Mouse (Mus musculus) midbrain, embryonic 10.5 days (tissue): ENCODE measurements around the gene Lrrc29. TPM values are rescaled to one million over a fixed set of nuclear protein-coding genes. Genes with fewer than 3 reads are reported as not detected.
A peak's percentile ranks its signal among the peaks of the same experiment; 100 is the strongest.

Experiments
- DNase-seq: peaks from one replicate; pipeline ENCODE4 v3.0.0-alpha.2; 2017; ENCODE audit warnings: low spot score
- H3K27ac ChIP-seq: fragments of 300-500 bp; sonication (generic); replicated peaks from 2 replicates; pipeline ENCODE4 v1.5.1; 2016; ENCODE audit warnings: mild to moderate bottlenecking
- H3K27me3 ChIP-seq: fragments of 300-500 bp; sonication (generic); 2 replicates; pipeline ENCODE4 v1.6.1; 2016; ENCODE audit warnings: low read depth, mild to moderate bottlenecking; ENCODE audit not compliant: poor library complexity, severe bottlenecking
- H3K36me3 ChIP-seq: fragments of 300-500 bp; sonication (generic); 2 replicates; pipeline ENCODE4 v1.6.1; 2016; ENCODE audit warnings: mild to moderate bottlenecking, moderate library complexity
- H3K4me1 ChIP-seq: fragments of 300-500 bp; sonication (generic); 2 replicates; pipeline ENCODE4 v1.6.1; 2016
- H3K4me3 ChIP-seq: fragments of 300-500 bp; sonication (generic); 2 replicates; pipeline ENCODE4 v1.5.1; 2016; ENCODE audit warnings: mild to moderate bottlenecking, moderate library complexity
- H3K9me3 ChIP-seq: fragments of 300-500 bp; sonication (generic); replicated peaks from 2 replicates; pipeline ENCODE4 v1.6.1; 2016; ENCODE audit warnings: mild to moderate bottlenecking
- WGBS: fragments of 180-500 bp; shearing (Covaris S2); methylation state at CpG from one replicate; pipeline ENCODE4 v1.1.7; 2016; 5-methylcytosine and 5-hydroxymethylcytosine counted together
- polyA plus RNA-seq: library from polyadenylated mRNA; unstranded; fragments of >200 nt; fragmentation: Nextera tagmentation; extraction: Ambion mirVana; gene quantifications from 2 replicates; pipeline ENCODE4 v1.2.1, GENCODE M21; 2016

The Lrrc29 gene
- polyA plus RNA-seq, 1 experiment from 2014 or later = 1.2 TPM

DNA sequence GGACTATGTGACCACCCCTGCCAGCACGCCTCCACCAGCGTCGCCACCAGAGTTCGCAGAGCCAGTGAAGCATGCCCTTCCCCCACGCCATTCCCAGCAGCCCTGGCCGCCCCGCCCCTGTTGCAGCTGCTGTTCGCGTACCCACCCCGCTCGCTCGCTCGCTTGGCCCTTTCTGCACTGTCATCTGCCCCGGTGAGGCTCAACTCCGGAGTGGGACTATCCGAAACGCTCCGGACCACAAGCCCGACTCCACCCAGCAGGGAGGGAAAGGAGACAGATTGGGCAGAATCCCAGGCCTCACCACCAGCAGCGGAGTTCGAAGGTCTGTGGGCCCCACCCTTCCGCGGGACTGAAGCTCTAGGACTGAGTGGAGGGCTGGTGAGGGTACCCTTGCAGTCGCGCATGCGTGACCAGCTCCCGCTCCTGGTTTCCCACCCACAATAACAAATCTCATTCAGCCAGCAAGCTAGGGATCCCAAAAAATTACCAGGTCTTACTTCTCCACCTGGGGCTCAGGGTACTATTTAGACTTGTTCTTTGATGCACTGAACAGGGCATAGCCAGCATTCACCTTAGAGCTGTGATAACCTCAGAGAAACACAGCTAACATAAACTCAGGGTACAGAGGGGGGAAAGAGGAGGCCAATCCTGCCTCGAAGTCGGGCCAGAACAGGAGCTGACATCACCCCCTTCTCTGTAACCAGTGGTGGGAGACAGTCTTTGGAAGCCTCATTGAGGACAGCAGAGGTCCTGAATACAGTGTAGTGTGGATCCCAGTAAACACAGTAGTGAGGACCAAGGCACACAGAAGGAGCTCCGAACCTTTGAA is 49.6 kb downstream of the Lrrc29 start:
- 3% methylated on average over 30 of the region's 30 CpGs for WGBS
- Histone ChIP-seq H3K9me3 (no peaks in the 10 kb centered on the region), H3K27ac (peak overlapping the region; percentile 67), H3K27me3 (peaks cover 100% of the 10 kb centered on the region), H3K4me3 (peak overlapping the region; percentile 57), H3K36me3 (peaks cover 14% of the 10 kb centered on the region), H3K4me1 (peaks cover 30% of the 10 kb centered on the region)
- peak; percentile 73 for DNase-seq

DNA sequence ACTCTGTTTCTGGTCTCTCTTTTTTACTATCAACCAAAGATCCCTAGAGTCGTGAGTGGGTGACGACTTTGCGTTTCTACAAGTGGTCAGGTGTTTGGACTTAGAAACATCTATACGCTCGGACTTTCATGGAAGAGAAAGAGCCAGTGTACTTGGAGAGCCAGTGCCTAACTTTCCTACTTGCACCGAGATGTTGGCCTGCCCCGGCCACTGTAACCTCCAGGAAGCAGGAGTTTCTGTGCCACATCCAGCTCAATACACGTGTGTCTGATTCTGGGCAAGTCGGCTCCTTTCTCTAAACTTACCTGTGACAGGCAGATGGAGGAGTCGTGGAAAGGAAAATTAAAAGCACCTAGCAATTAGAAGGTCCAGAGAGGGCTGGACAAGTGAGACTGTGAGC is 50.2 kb downstream of the Lrrc29 start, which contains the start of gene Nol3:
TSS of gene Nol3 (plus strand) at position 301 of the 400 bp plus-strand sequence.
- peak within 1 kb of the TSS; percentile 57 for H3K4me3 ChIP-seq
- no peak for DNase-seq
- H3K4me1 ChIP-seq = peaks cover 31% of the 10 kb centered on the region
- H3K9me3 ChIP-seq = no peaks in the 10 kb centered on the region
- 7% methylated on average over 10 of the region's 10 CpGs for WGBS
- peaks cover 100% of the 10 kb centered on the region for H3K27me3 ChIP-seq
- peak within 1 kb of the TSS; percentile 67 for H3K27ac ChIP-seq
- peaks cover 9% of the 10 kb centered on the region; the same call in 1 of the 2 replicates for H3K36me3 ChIP-seq

DNA sequence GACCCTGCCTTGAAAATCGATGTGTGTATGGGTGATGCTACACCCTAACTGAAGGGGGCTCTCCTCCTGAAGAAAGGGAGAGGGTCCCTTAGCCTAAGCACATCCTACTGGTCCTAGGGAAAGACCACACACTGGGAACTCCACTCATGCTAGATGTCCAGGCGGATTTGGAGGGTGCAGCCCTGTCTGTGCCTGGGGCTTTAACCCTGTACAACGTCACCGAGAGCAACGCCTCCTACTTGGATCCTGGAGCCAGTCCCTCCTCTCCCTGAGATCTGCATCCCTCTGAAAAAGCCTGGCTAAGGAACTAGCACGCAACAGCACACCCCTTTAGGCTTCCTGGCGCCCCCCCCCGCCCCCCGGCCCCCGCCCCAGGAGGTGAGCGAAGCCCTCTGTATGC is 50.7 kb downstream of the Lrrc29 start:
- Histone ChIP-seq H3K4me3 (peak overlapping the region; percentile 57), H3K9me3 (no peaks in the 10 kb centered on the region), H3K27me3 (peaks cover 100% of the 10 kb centered on the region), H3K36me3 (peaks cover 8% of the 10 kb centered on the region; the same call in 1 of the 2 replicates), H3K4me1 (peaks cover 36% of the 10 kb centered on the region), H3K27ac (no peak overlapping the region)
- WGBS = 6% methylated on average over 11 of the region's 11 CpGs
- no peak for DNase-seq

DNA sequence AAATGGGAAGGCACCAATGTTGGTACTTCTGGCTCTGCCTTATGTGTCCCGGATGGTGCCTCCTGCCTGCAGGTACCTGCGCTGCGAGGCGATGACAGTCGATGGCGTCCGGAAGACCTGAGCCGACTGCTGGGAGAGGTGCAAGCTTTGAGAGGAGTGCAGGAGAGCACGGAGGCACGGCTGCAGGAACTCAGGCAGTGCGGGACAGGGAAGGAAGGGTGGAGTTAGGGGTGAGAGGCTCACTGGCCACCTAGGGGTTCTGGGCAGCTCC is 55.2 kb downstream of the Lrrc29 start:
- Histone ChIP-seq H3K27ac (no peak overlapping the region), H3K4me1 (peaks cover 41% of the 10 kb centered on the region), H3K27me3 (peaks cover 100% of the 10 kb centered on the region), H3K9me3 (peaks cover 7% of the 10 kb centered on the region), H3K36me3 (no peaks in the 10 kb centered on the region), H3K4me3 (peak overlapping the region; percentile 33; the same call in 1 of the 2 replicates)
- DNase-seq = no peak
- 2% methylated on average over 11 of the region's 11 CpGs for WGBS

DNA sequence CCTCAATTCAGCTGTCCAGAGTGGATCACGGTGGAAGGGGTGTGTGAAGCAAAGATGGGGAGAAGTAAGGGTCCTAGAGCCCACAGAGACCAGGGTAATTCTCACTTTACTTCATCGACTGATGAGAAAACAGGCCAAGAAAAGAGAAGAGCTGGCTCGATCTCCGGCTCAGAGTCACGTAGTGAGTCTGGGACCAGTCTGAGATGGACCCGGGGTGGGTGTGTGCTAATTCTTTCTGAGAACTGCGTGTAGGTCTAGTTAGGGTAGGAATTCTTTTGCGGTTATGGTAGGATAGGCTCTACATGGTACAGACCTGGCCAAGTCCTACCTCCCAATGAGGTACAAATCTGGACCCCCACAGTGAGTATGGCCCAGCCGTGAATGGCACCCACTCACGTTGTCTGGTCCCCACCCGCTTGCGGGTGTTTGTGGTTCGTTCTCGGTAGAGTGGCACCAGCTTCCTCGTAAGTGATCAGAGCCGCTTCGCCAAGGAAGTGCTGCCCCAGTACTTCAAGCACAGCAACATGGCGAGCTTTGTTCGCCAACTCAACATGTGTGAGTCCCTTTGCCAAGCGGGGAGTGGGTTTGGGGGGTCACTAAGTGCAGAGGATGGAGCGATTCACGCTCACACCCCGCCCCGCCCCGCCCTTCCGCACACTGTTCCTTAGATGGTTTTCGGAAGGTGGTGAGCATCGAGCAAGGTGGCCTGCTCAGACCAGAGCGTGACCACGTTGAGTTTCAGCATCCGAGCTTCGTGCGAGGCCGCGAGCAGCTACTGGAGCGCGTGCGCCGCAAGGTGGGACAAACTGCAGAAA is 55.8 kb downstream of the Lrrc29 start:
- Histone ChIP-seq H3K4me1 (peaks cover 36% of the 10 kb centered on the region), H3K9me3 (peaks cover 7% of the 10 kb centered on the region), H3K27me3 (peaks cover 100% of the 10 kb centered on the region), H3K4me3 (peak overlapping the region; percentile 55), H3K36me3 (no peaks in the 10 kb centered on the region), H3K27ac (no peak overlapping the region)
- DNase-seq = no peak
- 2% methylated on average over 39 of the region's 39 CpGs for WGBS

DNA sequence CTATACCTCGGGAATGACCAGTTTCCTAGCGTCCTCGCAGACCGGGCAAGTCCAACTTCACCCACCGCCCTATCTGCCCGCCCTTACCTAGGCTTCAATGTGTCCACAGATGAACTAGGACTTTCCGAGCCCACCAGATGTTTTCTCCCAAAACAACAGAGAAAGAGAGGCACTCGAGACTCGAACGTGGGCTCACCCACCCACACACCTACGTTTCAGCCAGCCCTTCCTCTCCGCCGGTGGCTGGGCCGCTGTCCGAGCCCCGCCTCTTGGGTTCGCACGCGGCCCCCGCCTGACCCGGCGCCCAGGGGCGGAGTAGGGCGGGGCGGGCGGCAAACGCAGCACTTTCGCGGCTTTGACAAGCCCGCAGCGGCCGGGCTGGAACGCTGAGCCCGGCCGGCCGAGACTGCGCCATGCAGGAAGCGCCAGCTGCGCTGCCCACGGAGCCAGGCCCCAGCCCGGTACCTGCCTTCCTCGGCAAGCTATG is 56.6 kb downstream of the Lrrc29 start, which contains the start of gene Hsf4:
TSS of gene Hsf4 (plus strand) at position 341 of the 487 bp plus-strand sequence.
- peak; percentile 53 for DNase-seq
- peaks cover 42% of the 10 kb centered on the region for H3K4me1 ChIP-seq
- H3K4me3 ChIP-seq = peak within 1 kb of the TSS; percentile 55
- no peaks in the 10 kb centered on the region for H3K36me3 ChIP-seq
- no peak within 1 kb of the TSS for H3K27ac ChIP-seq
- WGBS = under 1% methylated on average over 42 of the region's 42 CpGs
- peaks cover 100% of the 10 kb centered on the region for H3K27me3 ChIP-seq
- H3K9me3 ChIP-seq = peaks cover 7% of the 10 kb centered on the region

DNA sequence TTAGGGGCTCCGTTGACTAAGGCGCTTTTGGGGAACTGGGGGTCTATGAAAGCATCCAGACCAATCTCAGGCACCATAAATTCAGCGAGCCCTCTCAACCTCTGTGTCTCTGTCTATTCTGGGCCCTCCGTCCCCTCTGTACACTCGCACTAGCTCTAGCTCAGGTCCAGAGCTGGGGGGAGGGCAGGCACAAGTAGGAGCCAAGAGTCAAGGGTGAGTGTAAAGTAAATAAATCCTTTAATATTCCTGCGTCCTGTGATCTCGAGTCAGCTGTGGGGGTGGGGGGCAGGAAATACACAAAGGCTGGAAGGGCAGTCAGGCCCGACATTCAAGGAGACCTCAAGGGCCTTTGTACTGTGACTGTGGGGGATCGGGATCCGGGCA is 57.0 kb downstream of the Lrrc29 start:
- WGBS = 2% methylated on average over 10 of the region's 10 CpGs
- H3K4me3 ChIP-seq = peak overlapping the region; percentile 55
- H3K27me3 ChIP-seq = peaks cover 100% of the 10 kb centered on the region
- no peaks in the 10 kb centered on the region for H3K36me3 ChIP-seq
- peaks cover 46% of the 10 kb centered on the region for H3K4me1 ChIP-seq
- no peak for DNase-seq
- H3K27ac ChIP-seq = no peak overlapping the region
- peaks cover 7% of the 10 kb centered on the region for H3K9me3 ChIP-seq

DNA sequence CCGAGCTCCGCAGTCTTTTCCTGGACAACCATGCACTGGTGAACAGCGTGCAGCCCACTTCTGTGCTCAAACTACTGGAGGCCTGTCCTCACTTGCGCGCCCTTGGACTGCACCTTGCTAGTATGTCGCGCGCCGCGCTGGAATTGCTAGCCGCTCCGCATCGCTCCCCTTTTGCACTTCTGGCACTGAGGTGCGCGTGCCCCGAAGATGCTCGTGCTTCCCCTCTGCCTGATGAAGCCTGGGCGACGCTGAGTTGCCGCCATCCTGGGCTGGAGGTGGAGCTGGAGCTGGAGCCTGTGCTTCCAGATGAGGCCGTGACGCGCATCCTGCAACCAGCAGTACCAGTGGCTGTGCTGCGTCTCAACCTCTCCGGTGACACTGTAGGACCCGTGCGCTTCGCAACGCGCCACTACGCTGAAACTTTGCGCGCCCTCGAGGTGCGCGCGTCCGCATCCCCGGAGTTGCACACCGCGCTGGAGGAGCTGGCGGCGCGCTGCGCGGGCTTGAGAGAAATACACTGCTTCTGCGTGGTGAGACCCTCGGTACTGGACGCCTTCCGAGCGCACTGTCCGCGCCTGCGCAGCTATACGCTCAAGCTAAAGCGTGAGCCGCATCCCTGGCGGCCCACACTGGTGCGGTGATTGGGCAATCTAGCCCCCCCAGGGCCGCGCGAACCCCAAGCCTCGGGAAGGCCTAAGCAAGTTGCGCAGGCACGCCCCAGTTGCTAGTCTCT is 57.6 kb downstream of the Lrrc29 start:
- H3K27ac ChIP-seq = no peak overlapping the region
- DNase-seq = peak; percentile 75
- H3K4me1 ChIP-seq = peaks cover 50% of the 10 kb centered on the region
- H3K27me3 ChIP-seq = peaks cover 100% of the 10 kb centered on the region
- WGBS = under 1% methylated on average over 65 of the region's 65 CpGs
- H3K9me3 ChIP-seq = peaks cover 7% of the 10 kb centered on the region
- peak overlapping the region; percentile 55 for H3K4me3 ChIP-seq
- no peaks in the 10 kb centered on the region for H3K36me3 ChIP-seq

DNA sequence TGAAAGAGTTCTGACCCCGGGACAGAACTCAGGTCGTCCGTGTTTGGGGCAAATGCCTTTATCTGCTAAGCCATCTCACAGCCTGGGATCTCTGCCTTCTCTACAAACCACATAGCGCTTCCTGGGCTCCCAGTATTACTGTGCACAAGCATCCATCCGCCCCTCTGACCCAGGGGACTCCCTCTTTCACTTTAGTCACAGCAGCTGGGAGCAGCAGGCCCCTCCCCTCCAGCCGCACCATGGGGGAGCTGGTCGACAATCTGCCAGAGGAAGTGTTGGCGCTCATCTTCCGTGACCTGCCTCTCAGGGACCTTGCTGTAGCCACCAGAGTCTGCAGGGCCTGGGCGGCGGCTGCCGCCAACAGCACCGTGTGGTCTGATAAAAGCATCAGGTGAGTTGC is 59.3 kb downstream of the Lrrc29 start:
- Histone ChIP-seq H3K27me3 (peaks cover 100% of the 10 kb centered on the region), H3K36me3 (no peaks in the 10 kb centered on the region), H3K4me1 (peaks cover 48% of the 10 kb centered on the region), H3K27ac (no peak overlapping the region), H3K9me3 (peaks cover 7% of the 10 kb centered on the region), H3K4me3 (peak overlapping the region; percentile 20; the same call in 1 of the 2 replicates)
- WGBS = 9% methylated on average over 13 of the region's 13 CpGs
- no peak for DNase-seq

DNA sequence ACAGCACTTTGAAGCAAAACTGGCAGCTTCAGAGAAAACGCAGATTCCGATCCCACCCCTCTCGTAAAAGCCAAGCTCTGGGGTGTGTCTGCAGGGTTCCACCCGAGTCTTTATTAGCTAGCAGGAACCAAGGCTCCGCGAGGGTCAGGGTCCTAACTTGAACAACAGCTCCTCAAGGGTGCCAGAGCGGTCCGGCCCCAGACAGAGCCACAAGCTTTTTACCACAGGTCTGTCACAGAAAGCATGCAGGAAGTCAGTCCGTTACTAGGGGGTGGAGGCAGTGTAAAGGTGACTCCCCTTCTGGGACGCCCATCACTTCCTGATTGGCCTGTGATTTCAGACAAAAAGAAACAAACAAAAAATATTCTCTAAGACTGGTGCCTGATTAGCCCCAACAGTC is 61.0 kb downstream of the Lrrc29 start:
- DNase-seq = no peak

DNA sequence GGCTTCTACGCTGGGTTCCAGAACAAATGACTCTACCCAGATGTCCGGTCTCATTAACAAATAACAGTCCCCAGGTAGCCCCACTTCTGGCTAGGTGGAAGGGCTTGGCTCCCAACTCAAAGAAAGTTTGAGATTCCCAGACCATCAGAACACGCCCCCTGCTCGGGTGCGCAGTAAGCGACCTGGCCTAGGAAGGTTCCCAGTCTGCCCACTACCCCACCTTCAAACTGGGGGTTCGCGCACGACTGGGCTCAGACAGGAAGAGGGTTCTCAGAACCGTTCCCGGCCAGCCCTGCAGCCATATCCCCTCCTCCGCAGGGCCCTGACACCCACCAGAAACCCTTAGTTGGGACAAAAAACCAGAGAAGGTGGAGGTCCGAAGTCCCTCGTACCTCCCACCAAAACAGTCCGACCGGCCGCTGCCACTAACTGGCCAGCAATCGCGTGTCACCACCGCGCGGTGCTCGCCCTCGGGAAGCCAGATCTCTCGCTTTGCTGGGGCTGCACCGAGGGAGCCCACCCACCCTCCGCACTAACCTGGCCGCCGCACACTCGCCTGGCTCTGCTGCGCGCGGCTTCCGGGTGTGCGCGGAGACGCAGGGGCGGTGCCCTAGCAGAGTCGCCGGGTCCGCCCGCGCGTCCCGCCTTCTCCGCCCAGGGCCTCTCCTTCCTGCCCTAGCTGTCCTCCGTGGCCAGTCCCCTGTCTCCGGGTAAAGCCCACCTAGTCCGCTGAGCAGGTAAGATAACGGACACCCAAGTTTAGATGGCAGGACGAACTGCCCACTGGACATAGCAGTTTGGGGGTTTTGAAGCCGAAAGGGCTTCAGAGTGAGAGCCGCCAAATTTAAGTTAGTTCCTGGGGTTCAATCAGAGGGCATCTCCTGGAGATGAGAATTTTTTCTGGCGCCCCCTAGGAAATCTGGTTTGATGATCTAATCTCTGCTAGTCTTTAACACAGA is 61.8 kb downstream of the Lrrc29 start, which contains the start of the genes Tradd and Fbxl8:
TSS of gene Tradd (minus strand) at position 586 of the 959 bp plus-strand sequence.
TSS of gene Fbxl8 (plus strand) at position 625 of the 959 bp plus-strand sequence.
- Histone ChIP-seq H3K9me3 (peaks cover 7% of the 10 kb centered on the region), H3K4me3 (peak within 1 kb of the TSS; percentile 62), H3K27me3 (peaks cover 100% of the 10 kb centered on the region), H3K36me3 (no peaks in the 10 kb centered on the region), H3K4me1 (peaks cover 37% of the 10 kb centered on the region), H3K27ac (peak within 1 kb of the TSS; percentile 28; the same call in 1 of the 2 replicates)
- 2% methylated on average over 54 of the region's 54 CpGs for WGBS
- DNase-seq = peak; percentile 72

More for the DNA sequence above, 61.0 kb downstream of the Lrrc29 start:
- Histone ChIP-seq H3K9me3 (peaks cover 7% of the 10 kb centered on the region), H3K27ac (no peak overlapping the region), H3K4me1 (peaks cover 38% of the 10 kb centered on the region), H3K4me3 (peak overlapping the region; percentile 62), H3K27me3 (peaks cover 100% of the 10 kb centered on the region), H3K36me3 (no peaks in the 10 kb centered on the region)
- WGBS = 20% methylated on average over 10 of the region's 10 CpGs
